Mouse (Mus musculus) left cerebral cortex, postnatal 25 days (tissue): ENCODE data around the gene Slc6a16. TPM values are rescaled to one million over a fixed set of nuclear protein-coding genes. Genes with fewer than 3 reads are reported as not detected.
A peak's percentile ranks its signal among the peaks of the same experiment; 100 is the strongest.

Source experiments
- DNase-seq, 2 experiments: peaks; one replicate each; pipeline ENCODE4 v3.0.0; 2022; ENCODE audit warnings: low spot score in 2 of 2, mixed read lengths in 1 of 2
- intact Hi-C: fragments of 180-260 bp; cut with DNase I; formaldehyde crosslinking; loops from one replicate; pipeline ENCODE4 v1.15.1; 2025
- total RNA-seq, 2 experiments: library from RNA; stranded (reverse); gene quantifications; 2 replicates each; pipeline ENCODE4 v1.2.3; 2021

Slc6a16 gene
- total RNA-seq, 2 experiments from 2014 or later: 1.6 to 1.9 TPM

DNA sequence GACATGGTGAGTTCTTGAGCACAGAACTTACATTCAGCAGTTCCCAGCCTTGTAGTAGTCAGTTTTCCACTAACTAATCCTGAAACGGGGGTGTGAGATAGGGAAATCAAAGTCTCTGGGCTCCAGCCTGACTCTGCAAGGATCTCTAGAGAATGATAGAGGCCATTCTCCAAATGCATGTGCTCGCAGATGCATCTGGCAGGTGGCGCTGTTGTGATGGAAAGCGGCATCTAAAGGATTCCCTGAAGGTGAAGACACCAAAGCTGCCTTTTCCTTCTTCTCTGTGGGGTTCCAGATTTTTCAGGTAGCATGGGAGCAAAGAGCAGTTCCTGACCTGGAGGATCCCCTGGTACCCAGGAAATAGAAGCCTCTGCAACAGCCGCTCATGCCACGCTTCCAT is 59.4 kb downstream of the Slc6a16 start:
- intact Hi-C loops: loop anchor here (2.0 kb wide), 1 partner anchor 41 kb away; no protein-coding TSS in a partner anchor
- DNase-seq: peak; percentile 71 to 91

DNA sequence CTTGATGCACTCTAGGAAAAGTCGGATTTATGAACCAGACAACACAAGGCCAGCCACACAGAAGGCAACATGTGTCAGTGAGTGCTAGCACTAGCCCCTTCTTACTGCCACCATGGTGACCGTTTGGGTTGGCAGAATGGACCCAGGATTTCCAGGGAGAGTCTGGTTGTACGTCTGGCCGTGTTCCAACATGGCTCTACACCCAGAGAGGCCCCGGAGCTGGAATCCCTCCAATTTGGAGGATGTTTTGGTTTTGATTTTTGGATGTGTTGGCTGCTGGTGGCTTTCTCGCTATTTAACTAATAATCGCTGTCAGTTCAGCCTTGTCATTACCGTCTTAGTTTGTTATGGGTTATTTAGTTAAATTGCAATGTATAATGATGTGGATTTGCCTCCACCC is 61.7 kb downstream of the Slc6a16 start:
- intact Hi-C loops: no loop called here
- no peak for DNase-seq

DNA sequence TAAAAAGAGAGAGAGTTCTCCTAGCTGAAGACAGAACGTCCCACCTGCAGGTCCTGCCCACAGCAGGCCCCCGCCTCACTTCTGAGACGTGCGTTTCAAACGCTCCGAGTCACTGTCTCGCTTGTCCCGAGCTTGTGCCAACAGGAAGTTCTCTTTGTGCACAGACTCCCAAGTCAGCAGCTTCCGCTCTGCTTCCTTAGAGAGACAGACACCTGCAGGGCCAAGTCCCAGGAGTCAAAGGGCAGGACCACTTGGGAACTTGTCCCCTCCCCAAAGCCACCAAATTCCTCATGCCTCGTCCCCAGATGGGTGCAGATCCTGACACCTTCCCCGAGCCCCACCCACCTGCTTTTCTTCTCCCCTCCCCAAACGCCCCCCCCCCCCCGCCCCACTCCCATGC is 64.0 kb downstream of the Slc6a16 start:
- no peak for DNase-seq
- intact Hi-C loops: no loop called here

DNA sequence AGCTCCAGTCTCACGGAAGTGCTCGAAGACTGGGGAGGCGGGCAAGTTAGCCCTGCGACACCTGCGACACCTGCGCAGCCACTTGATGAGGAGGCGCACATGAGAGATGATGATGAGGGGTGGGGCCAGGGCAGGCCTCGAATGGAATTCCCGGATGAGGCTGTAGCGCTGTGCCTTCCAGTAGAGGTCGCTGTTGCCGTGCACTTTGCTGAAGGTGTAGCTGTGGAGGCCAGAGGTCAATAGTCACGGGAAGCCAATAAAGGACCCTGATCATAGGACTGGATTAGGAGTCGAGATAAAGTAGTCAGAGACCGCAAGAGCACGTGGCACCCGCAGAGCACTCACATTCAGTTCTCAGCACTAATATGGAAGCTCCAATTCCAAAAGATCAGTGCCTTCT is 64.4 kb downstream of the Slc6a16 start:
- peak; percentile 60 to 66 for DNase-seq
- intact Hi-C loops: no loop called here

DNA sequence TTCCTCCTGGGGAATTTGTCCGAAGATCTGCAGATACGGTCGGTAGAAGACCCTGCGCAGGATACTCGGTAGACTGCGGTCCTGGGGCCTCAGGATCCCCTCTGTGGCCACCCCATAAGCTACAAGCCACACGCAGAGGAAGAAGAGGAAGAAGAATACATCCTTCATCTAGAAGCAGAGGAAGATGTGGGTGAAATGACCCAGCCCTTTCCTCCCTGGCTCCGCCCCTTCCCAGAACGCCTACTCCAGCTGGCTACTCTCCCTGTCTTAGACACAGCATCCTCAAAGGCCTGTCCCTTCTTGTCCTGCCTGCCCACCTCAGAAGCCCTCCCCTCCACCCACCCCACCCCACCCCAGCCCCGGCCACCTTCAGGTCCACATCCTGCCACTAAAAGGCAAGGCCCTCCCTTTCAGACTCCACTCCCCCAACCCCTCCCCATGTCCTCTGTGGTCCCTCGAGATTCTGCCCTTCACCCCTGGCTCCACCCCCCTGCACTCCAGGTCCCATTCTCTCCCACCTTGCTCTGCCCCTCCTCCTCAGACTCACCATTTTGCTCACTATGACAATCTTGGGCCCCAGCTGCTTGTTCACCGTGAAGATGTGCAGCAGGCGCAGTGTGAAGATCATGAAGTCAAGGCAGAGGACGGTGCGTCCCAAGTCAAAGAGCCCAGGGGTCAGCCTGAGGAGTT is 67.8 kb downstream of the Slc6a16 start:
- no peak for DNase-seq
- intact Hi-C loops: no loop called here

DNA sequence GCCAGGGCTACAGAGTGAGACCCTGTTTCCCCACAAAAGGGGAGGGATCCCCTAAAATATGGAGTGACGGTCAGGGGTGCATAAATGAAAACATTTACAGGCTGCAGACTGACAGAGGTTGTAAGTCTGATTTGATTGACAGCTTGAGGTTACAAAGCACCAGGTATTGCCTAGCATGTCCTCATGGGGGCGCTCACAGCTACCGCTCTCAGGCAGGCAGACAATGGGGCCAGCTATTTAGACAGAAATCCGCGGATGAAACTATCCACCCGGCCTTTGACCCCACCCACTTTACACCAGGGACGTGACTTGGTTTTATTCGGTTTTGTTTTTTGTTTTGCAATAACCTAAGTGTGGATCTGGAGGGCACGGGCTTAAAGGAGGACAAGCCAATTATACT is 68.6 kb downstream of the Slc6a16 start:
- intact Hi-C loops: no loop called here
- DNase-seq: peak in 1 of 2 experiments; percentile 49

DNA sequence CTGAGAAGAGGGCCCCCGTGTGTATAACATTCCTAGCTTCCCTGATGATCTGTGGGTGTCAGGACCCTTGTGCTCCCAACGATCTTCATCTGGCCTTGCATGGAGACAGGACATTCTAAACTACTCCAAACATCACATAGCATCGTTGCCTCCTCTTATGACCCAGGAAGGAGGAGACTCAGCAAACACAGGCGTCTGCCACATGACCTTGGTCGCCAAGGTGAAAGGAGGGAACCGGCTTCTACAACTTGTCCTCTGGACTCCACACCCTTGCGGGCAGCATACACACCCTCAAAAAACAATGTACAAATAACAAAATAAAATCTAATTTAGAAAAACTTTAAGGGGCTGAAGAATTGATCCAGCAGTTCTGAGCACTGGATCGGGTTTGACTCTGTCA is 71.1 kb downstream of the Slc6a16 start:
- DNase-seq: no peak
- intact Hi-C loops: no loop called here

DNA sequence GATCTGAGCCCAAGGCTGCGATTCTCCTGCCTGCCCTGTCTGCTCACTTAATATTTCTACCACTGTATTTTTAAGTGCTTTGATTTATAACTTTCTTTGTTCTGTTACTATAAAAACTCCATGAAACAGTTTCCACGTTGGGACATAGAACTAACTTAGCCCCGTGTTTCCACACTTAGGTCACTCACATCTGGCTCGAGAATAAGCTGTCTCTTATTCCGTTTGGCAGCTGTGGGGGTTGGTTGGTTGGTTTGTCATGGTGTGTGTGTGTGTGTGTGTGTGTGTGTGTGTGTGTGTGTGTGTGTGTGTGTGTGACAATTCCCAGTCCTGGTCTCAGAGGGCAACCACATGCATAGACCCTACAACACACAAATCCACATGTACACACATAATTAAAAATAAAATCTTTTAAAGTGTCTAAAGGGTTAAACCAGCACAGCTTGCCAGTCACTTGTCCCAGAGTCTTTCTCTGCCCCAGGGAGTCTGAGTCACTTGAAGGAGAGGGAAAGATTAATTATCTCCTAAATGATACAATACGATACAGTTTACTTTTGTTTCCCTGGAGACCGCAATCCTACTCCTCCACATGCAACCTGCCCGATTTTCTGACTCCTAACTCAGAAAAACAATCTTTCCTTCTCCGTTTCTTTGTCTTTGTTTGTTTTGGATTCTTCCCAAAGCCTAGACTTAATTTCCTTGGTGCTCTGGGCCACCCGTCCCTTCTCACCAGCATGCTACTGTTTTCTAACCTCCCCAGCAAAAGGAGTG is 72.0 kb downstream of the Slc6a16 start:
- intact Hi-C loops: no loop called here
- no peak for DNase-seq

DNA sequence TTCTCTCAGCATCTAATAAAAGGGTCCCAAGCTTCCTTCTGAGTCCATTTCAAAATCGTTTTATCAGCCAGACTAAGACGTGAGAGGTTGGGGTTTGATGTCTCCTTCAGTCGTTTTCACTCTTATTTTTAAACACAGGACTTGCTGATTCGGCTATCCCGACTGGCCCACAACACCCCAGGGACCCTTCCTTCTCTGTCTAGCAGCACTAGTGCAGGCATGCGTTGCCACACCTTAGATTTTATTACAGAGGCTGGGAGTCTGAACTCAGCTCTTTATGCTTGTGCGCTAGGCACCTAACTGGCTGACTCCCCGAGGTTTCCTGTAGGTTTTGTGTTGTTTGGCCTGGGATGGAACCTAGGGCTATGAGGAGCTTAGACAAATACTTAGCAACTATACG is 72.6 kb downstream of the Slc6a16 start:
- intact Hi-C loops: no loop called here
- no peak for DNase-seq

DNA sequence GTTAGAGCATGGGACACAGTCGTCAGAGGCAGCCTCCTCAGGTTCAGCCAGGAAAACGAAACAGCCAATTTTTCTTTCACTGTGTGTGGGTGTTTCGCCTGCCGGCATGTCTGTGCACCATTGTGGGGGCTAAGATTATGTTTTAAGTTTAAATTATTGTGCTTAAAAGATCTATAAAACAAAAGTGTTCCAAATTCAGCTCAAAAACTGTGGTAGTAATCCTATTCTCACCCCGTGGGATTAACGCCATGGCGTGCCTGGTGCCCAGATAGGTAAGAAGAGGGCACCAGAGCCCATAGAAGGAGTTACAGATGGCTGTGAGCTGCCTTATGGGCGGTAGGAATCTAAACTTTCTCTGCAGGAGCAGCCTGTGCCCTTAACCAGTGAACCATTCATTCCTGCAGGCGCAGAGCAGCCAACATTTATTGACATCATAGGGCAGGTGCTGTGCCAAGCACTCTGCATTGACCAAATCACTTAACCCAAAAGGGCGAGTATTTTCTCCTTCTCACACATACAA is 74.4 kb downstream of the Slc6a16 start:
- intact Hi-C loops: no loop called here
- peak; percentile 49 to 73 for DNase-seq

DNA sequence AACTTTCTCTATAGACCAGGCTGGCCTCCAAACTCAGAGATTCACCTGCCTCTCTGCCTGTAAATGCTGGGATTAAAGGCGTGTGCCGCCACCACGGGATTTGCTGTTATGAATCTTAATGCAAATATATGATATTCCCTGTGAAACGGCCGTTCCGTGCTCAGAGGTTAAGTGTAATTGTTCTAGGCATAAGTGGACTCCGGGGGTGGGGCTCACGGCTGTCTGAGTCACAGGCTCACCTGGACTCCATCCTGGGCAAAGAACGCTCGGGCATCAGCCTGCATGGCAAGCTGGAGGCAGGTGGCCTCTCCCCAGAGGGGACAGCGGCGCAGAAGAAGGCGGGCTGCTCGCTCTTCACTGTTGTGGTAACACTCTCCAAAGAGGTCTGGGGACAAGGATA is 75.7 kb downstream of the Slc6a16 start:
- no peak for DNase-seq
- intact Hi-C loops: no loop called here

DNA sequence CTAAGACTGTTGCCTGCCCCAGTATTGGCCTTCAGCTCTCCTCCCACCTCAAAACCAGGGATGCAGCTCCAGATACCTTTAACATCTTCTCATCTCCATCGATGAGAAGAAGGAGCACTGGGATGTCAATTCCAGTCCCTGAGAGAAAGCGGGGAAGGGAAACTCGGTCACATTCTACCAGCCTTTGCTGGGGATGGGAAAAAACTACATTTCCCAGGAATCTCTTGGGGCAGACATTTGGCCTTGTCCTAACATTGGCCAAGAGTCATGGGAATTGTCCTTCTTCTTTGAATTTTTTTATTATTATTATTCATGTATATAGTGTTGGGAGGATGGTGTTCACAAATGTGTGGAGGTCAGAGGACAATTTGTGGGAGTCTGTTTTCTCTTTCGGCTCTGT is 81.4 kb downstream of the Slc6a16 start:
- no peak for DNase-seq
- intact Hi-C loops: no loop called here

Other genes with a start within 250 kb of the Slc6a16 start
- gene Irf3, start 243.4 kb upstream of the Slc6a16 start, total RNA-seq: 10 to 100 TPM; 31.4 to 42.7 TPM
- gene Bcl2l12, start 242.4 kb upstream of the Slc6a16 start, total RNA-seq: 1 to 10 TPM; 2.7 TPM
- 100 to 1,000 TPM; 161 to 163 TPM for gene Scaf1, start 224.7 kb upstream of the Slc6a16 start, total RNA-seq
- gene Rras, start 223.1 kb upstream of the Slc6a16 start, total RNA-seq: 10 to 100 TPM; 12.0 to 13.8 TPM
- gene Prr12, start 188.2 kb upstream of the Slc6a16 start, total RNA-seq: 10 to 100 TPM; 59.1 to 65.5 TPM
- 10 to 100 TPM; 48.5 to 53.0 TPM for gene Nosip, start 178.7 kb upstream of the Slc6a16 start, total RNA-seq
- gene Prrg2, start 178.4 kb upstream of the Slc6a16 start, total RNA-seq: 1 to 10 TPM; 7.3 to 7.6 TPM
- gene Rcn3, start 148.9 kb upstream of the Slc6a16 start, total RNA-seq: 1 to 10 TPM; 5.3 to 6.0 TPM
- 10 to 100 TPM; 22.7 to 24.1 TPM for gene Fcgrt, start 137.2 kb upstream of the Slc6a16 start, total RNA-seq
- 100 to 1,000 TPM; 410 to 413 TPM for gene Rps11, start 116.6 kb upstream of the Slc6a16 start, total RNA-seq
- 100 to 1,000 TPM; 630 to 639 TPM for gene Rpl13a, start 112.3 kb upstream of the Slc6a16 start, total RNA-seq
- gene Gm45713, start 104.9 kb upstream of the Slc6a16 start, total RNA-seq: not detected
- gene Flt3l, start 104.7 kb upstream of the Slc6a16 start, total RNA-seq: 1 to 10 TPM; 3.3 to 5.4 TPM
- 10 to 100 TPM; 45.8 to 49.3 TPM for gene Pih1d1, start 86.8 kb upstream of the Slc6a16 start, total RNA-seq
- gene Aldh16a1, start 86.5 kb upstream of the Slc6a16 start, total RNA-seq: 10 to 100 TPM; 13.6 to 14.1 TPM
- 1,000 to 10,000 TPM; 1,365 to 1,520 TPM for gene Slc17a7, start 77.1 kb upstream of the Slc6a16 start, total RNA-seq
- gene Gfy, start 61.5 kb upstream of the Slc6a16 start, total RNA-seq: under 1 TPM in 1 of 2 experiments, not detected in 1; 0.18 TPM
- not detected for gene Pth2, start 60.1 kb upstream of the Slc6a16 start, total RNA-seq
- gene Ccdc155, start 36.2 kb upstream of the Slc6a16 start, total RNA-seq: 1 to 10 TPM; 5.2 to 5.3 TPM
- 10 to 100 TPM; 25.1 to 29.2 TPM for gene Dkkl1, start 28.9 kb upstream of the Slc6a16 start, total RNA-seq
- 1 to 10 TPM; 2.8 to 5.5 TPM for gene Tead2, start 25.3 kb upstream of the Slc6a16 start, total RNA-seq
- gene Cd37, start 2.0 kb upstream of the Slc6a16 start, total RNA-seq: 1 to 10 TPM; 2.5 to 4.4 TPM
- gene Slc6a21, start 36.4 kb downstream of the Slc6a16 start, total RNA-seq: under 1 TPM in 1 of 2 experiments, not detected in 1; 0.23 TPM
- gene Trpm4, start 92.7 kb downstream of the Slc6a16 start, total RNA-seq: 10 to 100 TPM; 13.2 to 24.9 TPM
- under 1 TPM; 0.23 to 0.94 TPM for gene Hrc, start 94.2 kb downstream of the Slc6a16 start, total RNA-seq
- 100 to 1,000 TPM; 151 to 152 TPM for gene Ppfia3, start 125.9 kb downstream of the Slc6a16 start, total RNA-seq
- gene Lin7b, start 129.5 kb downstream of the Slc6a16 start, total RNA-seq: 100 to 1,000 TPM; 170 to 176 TPM
- 100 to 1,000 TPM; 341 to 386 TPM for gene Snrnp70, start 154.7 kb downstream of the Slc6a16 start, total RNA-seq
- gene Kcna7, start 164.6 kb downstream of the Slc6a16 start, total RNA-seq: not detected
- under 1 TPM in 1 of 2 experiments, not detected in 1; 0.16 TPM for gene Ntf5, start 172.6 kb downstream of the Slc6a16 start, total RNA-seq
- gene Lhb, start 179.7 kb downstream of the Slc6a16 start, total RNA-seq: not detected
- gene Gys1, start 193.8 kb downstream of the Slc6a16 start, total RNA-seq: 10 to 100 TPM; 15.7 to 16.5 TPM
- 10 to 100 TPM; 30.4 to 33.0 TPM for gene Ruvbl2, start 197.0 kb downstream of the Slc6a16 start, total RNA-seq
- 100 to 1,000 TPM; 207 to 225 TPM for gene Ftl1, start 218.8 kb downstream of the Slc6a16 start, total RNA-seq
- 10 to 100 TPM; 67.0 to 69.8 TPM for gene Bax, start 225.8 kb downstream of the Slc6a16 start, total RNA-seq
- gene Tulp2, start 240.8 kb downstream of the Slc6a16 start, total RNA-seq: not detected
- under 1 TPM in 1 of 2 experiments, not detected in 1; 0.73 TPM for gene Gm45808, start 245.7 kb downstream of the Slc6a16 start, total RNA-seq
- 1 to 10 TPM; 2.7 to 4.0 TPM for gene Dhdh, start 247.7 kb downstream of the Slc6a16 start, total RNA-seq